Comparison of ENCODE assay signal across 14 mouse cellular contexts in genomic region chr13:39526469-39526868, GRCm38 (mm10).
DNase-seq lines count a peak whose midpoint lies in the region; ATAC-seq and TF ChIP-seq lines count a peak whose summit lies in the region.
"Had no signal": no experiment of that assay in that cellular context is flagged by ENCODE, and none has a peak within 500 bp of the region (broad histone marks: within the 10 kb centered on the region; RNA-seq: fewer than 3 reads in every experiment).

No protein-coding gene starts in this region.

- no peak for ATAC-seq in kidney, postnatal 0 days (replicated peaks; ENCODE audit: low FRiP score, low read depth)
- no peak for ATAC-seq in kidney, embryonic 14.5 days (ENCODE audit: low FRiP score, low TSS enrichment)
- ATAC-seq: forebrain, embryonic 16.5 days; hindbrain, embryonic 16.5 days had no signal

- 88% methylated on average over 1 of the region's 1 CpGs for whole genome bisulfite sequencing in kidney, postnatal 0 days
- WGBS in kidney, embryonic 14.5 days, result 82% methylated on average over 1 of the region's 1 CpGs
- WGBS in embryonic facial prominence, embryonic 10.5 days, result 86% methylated on average over 1 of the region's 1 CpGs

- no peaks in the 10 kb centered on the region for H3K36me3 ChIP-seq in kidney, postnatal 0 days (ENCODE audit: insufficient read depth, low read length)
- no peaks in the 10 kb centered on the region for H3K36me3 ChIP-seq in kidney, embryonic 14.5 days (ENCODE audit: control insufficient read depth, insufficient read depth, low read length)
- H3K36me3 ChIP-seq in embryonic facial prominence, embryonic 10.5 days (replicated peaks), result no peaks in the 10 kb centered on the region
- H3K36me3 ChIP-seq: embryonic facial prominence, embryonic 13.5 days; liver, embryonic 15.5 days had no signal

- TF ChIP-seq CTCF in kidney, postnatal 0 days (IDR thresholded peaks at IDR 0.05; ENCODE audit: low read depth), result peak; percentile 47; the same call in 1 of the 2 replicates

- no peaks in the 10 kb centered on the region for H3K27me3 ChIP-seq in kidney, postnatal 0 days (ENCODE audit: insufficient read depth, low read length)
- H3K27me3 ChIP-seq in kidney, embryonic 14.5 days (ENCODE audit: control insufficient read depth, insufficient read depth, low read length), result no peaks in the 10 kb centered on the region
- peaks cover 70% of the 10 kb centered on the region for H3K27me3 ChIP-seq in embryonic facial prominence, embryonic 10.5 days (replicated peaks; ENCODE audit: low read depth, poor library complexity, severe bottlenecking)
- H3K27me3 ChIP-seq: embryonic facial prominence, embryonic 13.5 days; liver, embryonic 15.5 days had no signal

- H3K4me1 ChIP-seq in kidney, postnatal 0 days (replicated peaks; ENCODE audit: insufficient read depth, low read length), result peaks cover 3% of the 10 kb centered on the region; the same call in 1 of the 2 replicates
- no peaks in the 10 kb centered on the region for H3K4me1 ChIP-seq in kidney, embryonic 14.5 days (ENCODE audit: control insufficient read depth, insufficient read depth, low read length)
- peaks cover 14% of the 10 kb centered on the region for H3K4me1 ChIP-seq in embryonic facial prominence, embryonic 10.5 days
- H3K4me1 ChIP-seq: liver, embryonic 15.5 days had no signal

- no peak overlapping the region for H3K4me3 ChIP-seq in kidney, postnatal 0 days (replicated peaks; ENCODE audit: low read depth, low read length)
- H3K4me3 ChIP-seq in kidney, embryonic 14.5 days (ENCODE audit: low read length), result no peak overlapping the region
- H3K4me3 ChIP-seq in embryonic facial prominence, embryonic 10.5 days, result no peak overlapping the region
- H3K4me3 ChIP-seq: embryonic facial prominence, embryonic 13.5 days; liver, embryonic 15.5 days had no signal

- no peak overlapping the region for H3K9ac ChIP-seq in kidney, postnatal 0 days (ENCODE audit: low read depth, low read length)
- H3K9ac ChIP-seq in kidney, embryonic 14.5 days (ENCODE audit: low read depth, low read length), result no peak overlapping the region
- H3K9ac ChIP-seq: embryonic facial prominence, embryonic 13.5 days; liver, embryonic 15.5 days had no signal

- H3K9me3 ChIP-seq in kidney, postnatal 0 days (replicated peaks; ENCODE audit: low read length), result no peaks in the 10 kb centered on the region
- no peaks in the 10 kb centered on the region for H3K9me3 ChIP-seq in kidney, embryonic 14.5 days (ENCODE audit: control insufficient read depth, low read length)
- H3K9me3 ChIP-seq in embryonic facial prominence, embryonic 10.5 days, result no peaks in the 10 kb centered on the region
- H3K9me3 ChIP-seq: embryonic facial prominence, embryonic 13.5 days; liver, embryonic 15.5 days had no signal

- no peak overlapping the region for H3K4me2 ChIP-seq in kidney, postnatal 0 days (ENCODE audit: low read length)
- no peak overlapping the region for H3K4me2 ChIP-seq in kidney, embryonic 14.5 days (replicated peaks; ENCODE audit: low read depth, low read length)
- H3K4me2 ChIP-seq: embryonic facial prominence, embryonic 13.5 days; liver, embryonic 15.5 days had no signal

- peak; percentile 28 to 34 for DNase-seq in cerebellum, postnatal 10 days
- no peak for DNase-seq in cerebellum, postnatal 36 days
- no peak for DNase-seq in kidney, postnatal 0 days (ENCODE audit: low spot score)
- peak; percentile 24 for DNase-seq in 416B (ENCODE audit: low read depth)
- DNase-seq in embryonic facial prominence, embryonic 10.5 days (ENCODE audit: low spot score), result peak; percentile 17
- no peak for DNase-seq in urinary bladder, postnatal 14 days (ENCODE audit: low spot score)
- no peak for DNase-seq in frontal cortex, postnatal 36 days (ENCODE audit: low spot score in 2 of 2)
- DNase-seq: layer of hippocampus, postnatal 36 days; thymus, postnatal 14 days had no signal

- no peak overlapping the region for H3K27ac ChIP-seq in kidney, postnatal 0 days
- no peak overlapping the region for H3K27ac ChIP-seq in kidney, embryonic 14.5 days (ENCODE audit: low read depth, low read length)
- H3K27ac ChIP-seq in embryonic facial prominence, embryonic 10.5 days (replicated peaks), result no peak overlapping the region
- H3K27ac ChIP-seq: embryonic facial prominence, embryonic 13.5 days; liver, embryonic 15.5 days had no signal

Comparison
In these comparisons a context has a peak if more than half of its experiments do, and no peak if none do; other contexts are left out.
1. DNase-seq: peak in cerebellum, postnatal 10 days (2 of 2), 416B (single experiment) and embryonic facial prominence, embryonic 10.5 days (single experiment); none in cerebellum, postnatal 36 days (0 of 2), kidney, postnatal 0 days (single experiment), urinary bladder, postnatal 14 days (single experiment) and frontal cortex, postnatal 36 days (0 of 2).